Mouse (Mus musculus): Measurements from ENCODE around the gene Gm26620. TPM values are rescaled to one million over a fixed set of nuclear protein-coding genes. Genes with fewer than 3 reads are reported as not detected.

Gm26620 gene
- total RNA-seq, 2 experiments from 2014 or later, result 0.45 to 0.58 TPM

DNA sequence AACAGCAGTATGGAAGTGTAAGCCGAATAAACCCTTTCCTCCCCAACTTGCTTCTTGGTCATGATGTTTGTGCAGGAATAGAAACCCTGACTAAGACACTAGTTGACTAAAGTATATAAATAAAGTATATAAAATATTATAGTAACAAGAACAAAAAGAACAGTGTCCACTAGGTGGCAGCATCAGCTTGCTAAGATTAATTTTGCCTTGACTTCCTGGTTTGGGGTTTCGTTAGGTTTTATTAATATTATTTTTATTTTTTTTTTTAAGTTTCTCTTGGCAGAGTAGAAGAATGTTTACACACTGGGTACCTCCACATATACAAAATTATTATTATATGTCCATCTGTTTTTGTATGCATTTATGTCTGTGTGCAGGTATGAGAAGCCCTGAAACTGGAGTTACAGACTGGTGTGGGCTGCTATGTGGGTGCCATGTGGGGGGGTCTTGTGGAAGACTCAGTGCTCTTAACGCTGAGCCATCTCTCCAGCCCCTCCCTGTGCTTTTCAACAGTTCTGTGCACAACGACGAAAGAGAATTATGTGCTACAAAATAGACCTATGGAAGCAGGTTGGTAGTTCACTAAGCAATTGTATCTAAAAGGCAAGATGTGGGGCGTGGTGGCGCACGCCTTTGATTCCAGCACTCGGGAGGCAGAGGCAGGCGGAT, 16.1 kb downstream of the Gm26620 start:
- H3K4me3 ChIP-seq, result no peak overlapping the region
- intact Hi-C loops (cut with DNase I), result loop anchor here (1.0 kb wide), 1 partner anchor 91 kb away; no protein-coding TSS in a partner anchor

DNA sequence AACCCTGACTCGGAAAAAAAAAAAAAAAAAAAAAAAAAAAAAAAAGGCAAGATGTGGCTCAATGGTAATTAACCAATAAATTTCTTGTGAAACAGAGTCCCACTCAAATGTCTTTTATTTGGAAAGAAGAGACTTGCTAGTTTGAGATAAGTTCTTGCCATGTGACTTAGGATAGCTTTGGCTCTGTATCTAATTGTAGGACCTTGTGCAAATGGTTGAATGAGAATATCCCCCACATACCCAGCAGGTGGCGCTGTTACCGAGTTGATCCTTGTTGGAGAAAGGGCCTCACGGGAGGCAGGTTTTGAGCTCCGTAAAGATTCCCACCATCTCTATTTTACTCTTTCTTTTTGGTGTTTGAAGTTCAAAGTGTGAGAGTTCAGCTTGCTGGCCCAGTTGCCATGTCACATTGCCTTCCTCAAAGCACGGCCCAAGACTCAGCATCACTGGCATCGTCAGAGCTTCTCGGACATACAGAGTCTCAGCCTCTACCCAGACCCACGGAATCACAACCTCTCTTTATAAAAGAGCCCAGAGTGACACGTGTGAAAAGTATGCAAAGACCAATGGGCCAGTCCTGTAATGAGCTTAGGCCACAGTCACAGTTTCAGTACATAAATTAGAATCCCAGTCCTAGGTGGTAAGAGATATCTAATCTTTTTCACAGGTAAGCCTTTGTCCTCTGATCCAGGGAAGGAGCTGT, 16.8 kb downstream of the Gm26620 start:
- intact Hi-C loops (cut with DNase I), result loop anchor here (1.0 kb wide), 2 partner anchors 91 to 95 kb away; no protein-coding TSS in a partner anchor

More for the DNA sequence above, 16.1 kb downstream of the Gm26620 start:
- H3K27ac ChIP-seq, result no peak overlapping the region
- TF ChIP-seq CTCF (IDR thresholded peaks at IDR 0.05), result peak; percentile 70
- DNase-seq (ENCODE audit: extremely low spot score in 1 of 2, low spot score in 2 of 2), result peak; percentile 44 to 47

DNA sequence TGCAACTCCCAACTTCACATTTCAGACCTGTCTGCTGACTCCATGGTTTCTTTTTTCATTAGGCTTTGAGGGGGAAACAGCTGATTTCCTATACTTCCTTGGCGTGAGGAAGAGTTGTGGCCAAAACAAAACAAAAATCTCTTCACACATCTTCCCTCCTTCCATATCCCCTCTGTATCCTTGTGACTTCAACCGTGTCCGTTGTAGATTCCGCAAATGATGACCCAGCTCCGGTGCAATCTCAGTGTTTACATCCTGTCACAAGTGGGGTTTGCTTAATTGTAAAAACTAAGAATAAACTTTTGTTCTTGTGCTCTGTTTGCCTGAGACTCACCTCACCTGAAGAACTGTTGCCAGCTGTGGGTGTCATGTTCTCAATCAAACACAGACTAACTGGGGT, 18.6 kb downstream of the Gm26620 start:
- Histone ChIP-seq H3K27ac (no peak overlapping the region), H3K4me3 (no peak overlapping the region)
- DNase-seq (ENCODE audit: extremely low spot score in 1 of 2, low spot score in 2 of 2), result no peak
- no peak for TF ChIP-seq CTCF (IDR thresholded peaks at IDR 0.05)
- intact Hi-C loops (cut with DNase I), result no loop called here

More for the DNA sequence above, 16.8 kb downstream of the Gm26620 start:
- Histone ChIP-seq H3K27ac (no peak overlapping the region), H3K4me3 (no peak overlapping the region)
- DNase-seq (ENCODE audit: extremely low spot score in 1 of 2, low spot score in 2 of 2), result peak; percentile 82 to 90
- TF ChIP-seq CTCF (IDR thresholded peaks at IDR 0.05), result peak; percentile 84

DNA sequence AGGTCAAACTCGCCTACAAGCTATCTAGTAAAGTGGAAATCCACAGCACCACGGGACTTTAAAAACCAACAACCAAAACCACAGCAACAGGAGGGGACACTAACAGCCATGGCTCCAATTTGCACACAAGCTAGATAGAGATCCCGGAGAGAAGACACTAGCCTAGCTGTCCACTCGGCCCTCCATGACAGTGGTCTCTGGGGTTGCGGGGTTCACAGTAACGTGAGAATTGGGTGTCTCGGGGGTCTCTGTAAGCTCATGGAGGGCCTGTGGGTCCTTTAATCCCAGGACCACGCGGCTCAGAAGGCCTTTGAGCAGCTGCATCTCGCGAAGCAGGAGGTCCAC, 22.2 kb downstream of the Gm26620 start:
- Histone ChIP-seq H3K4me3 (peak overlapping the region; percentile 61), H3K27ac (no peak overlapping the region)
- DNase-seq (ENCODE audit: extremely low spot score in 1 of 2, low spot score in 2 of 2), result no peak
- intact Hi-C loops (cut with DNase I), result loop anchor here (5.0 kb wide), 1 partner anchor 70 kb away; the partner anchor contains the start of gene Fcgr2b
- no peak for TF ChIP-seq CTCF (IDR thresholded peaks at IDR 0.05)

DNA sequence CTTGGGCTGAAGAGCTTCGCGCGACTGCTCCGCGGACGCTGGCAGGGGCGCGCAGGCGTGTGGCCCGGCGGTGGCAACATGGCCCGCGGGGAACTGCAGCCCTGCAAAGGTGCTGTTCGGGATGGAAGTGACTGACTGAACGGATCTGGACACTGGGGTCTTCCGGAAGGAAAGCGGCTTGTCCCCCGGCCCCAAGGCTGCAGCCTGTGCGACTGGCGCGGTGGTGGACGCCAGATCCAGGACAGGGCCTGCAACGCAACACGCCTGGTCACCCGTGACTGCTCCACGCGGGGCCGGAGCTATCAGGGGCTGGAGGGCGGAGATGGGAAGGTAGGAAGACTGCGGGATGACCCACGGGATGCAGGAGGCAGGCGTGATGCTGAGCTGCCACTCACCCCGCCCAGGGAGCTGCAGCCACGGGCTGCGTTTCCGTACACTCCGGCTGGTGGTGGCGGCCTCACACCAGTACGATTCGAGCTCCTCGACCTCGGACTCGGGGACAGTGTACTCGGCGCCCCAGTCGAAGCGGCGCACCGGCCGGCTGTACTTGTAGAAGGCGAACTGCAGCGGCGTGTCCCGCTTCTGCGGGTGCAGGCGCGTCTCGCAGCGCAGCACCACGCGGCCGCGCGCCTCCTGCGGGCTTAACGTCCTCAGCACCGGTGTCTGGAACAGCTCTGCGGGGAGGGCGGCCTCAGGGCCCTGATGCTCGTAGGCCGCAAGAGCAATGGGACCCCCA, 22.8 kb downstream of the Gm26620 start:
- DNase-seq (ENCODE audit: extremely low spot score in 1 of 2, low spot score in 2 of 2), result peak; percentile 26 to 34
- Histone ChIP-seq H3K27ac (no peak overlapping the region; the same call in 1 of the 2 replicates), H3K4me3 (peak overlapping the region; percentile 61)
- intact Hi-C loops (cut with DNase I), result loop anchor here (5.0 kb wide), 1 partner anchor 70 kb away; the partner anchor contains the start of gene Fcgr2b
- no peak for TF ChIP-seq CTCF (IDR thresholded peaks at IDR 0.05)

DNA sequence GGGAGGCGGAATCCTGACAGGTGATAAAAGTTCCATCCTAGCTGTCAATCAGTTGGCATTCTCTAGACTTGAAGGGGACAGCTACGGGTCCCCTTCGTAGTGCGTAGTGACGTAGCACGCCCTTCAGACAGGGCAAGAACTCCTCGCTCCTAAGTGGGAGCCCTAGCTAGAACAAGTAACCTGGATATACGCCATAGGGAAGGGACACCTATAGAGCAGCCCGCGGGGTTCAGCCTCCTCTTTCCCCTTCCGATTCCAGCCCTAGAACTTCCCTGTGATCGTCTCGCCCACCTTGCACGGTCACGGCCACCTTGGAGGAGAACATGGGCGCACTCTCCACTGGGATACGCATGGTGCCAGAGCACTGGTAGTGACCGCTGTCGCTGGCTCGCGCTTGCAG, 23.5 kb downstream of the Gm26620 start:
- intact Hi-C loops (cut with DNase I), result loop anchor here (5.0 kb wide), 1 partner anchor 69 kb away; the partner anchor contains the start of gene Fcgr2b
- no peak overlapping the region for H3K27ac ChIP-seq
- no peak for TF ChIP-seq CTCF (IDR thresholded peaks at IDR 0.05)
- DNase-seq (ENCODE audit: extremely low spot score in 1 of 2, low spot score in 2 of 2), result no peak
- H3K4me3 ChIP-seq, result peak overlapping the region; percentile 61

DNA sequence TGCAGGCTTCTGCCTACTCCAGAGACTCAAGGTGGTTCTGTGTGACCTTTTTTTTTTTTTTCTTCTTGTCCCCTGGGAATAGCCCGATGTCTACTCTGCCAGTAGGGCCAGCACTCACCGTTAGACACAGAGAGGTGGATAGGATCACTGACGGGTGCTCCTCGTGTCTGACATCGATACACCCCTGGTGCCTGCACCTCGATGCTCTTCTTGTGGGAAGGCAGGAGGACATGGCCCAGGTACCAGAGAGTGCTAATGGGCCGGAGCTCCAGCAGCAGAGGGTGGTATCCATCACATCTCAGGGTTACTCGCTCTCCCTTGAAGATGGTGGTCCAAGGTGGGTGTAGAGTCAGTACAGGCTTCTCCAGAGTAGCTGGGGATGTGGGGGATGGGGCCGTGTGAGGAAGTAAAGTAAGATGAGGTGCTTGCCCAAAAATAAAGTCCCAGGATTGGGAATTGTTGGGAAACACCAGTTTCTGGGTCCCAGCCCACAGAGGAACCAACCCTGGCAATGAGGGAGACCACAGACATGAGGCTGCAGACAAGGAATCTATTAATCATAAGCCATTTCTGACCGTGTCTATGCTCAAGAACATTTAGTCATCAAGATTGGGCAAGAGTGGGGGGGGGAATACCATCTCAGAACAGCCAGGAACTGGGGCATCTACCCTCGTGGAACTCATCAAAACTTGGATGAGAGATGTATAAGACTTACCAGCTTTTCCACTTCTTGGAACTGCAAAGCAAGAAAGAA, 27.2 kb downstream of the Gm26620 start:
- intact Hi-C loops (cut with DNase I), result no loop called here
- Histone ChIP-seq H3K27ac (no peak overlapping the region), H3K4me3 (no peak overlapping the region)
- TF ChIP-seq CTCF (IDR thresholded peaks at IDR 0.05), result no peak
- no peak for DNase-seq (ENCODE audit: extremely low spot score in 1 of 2, low spot score in 2 of 2)

DNA sequence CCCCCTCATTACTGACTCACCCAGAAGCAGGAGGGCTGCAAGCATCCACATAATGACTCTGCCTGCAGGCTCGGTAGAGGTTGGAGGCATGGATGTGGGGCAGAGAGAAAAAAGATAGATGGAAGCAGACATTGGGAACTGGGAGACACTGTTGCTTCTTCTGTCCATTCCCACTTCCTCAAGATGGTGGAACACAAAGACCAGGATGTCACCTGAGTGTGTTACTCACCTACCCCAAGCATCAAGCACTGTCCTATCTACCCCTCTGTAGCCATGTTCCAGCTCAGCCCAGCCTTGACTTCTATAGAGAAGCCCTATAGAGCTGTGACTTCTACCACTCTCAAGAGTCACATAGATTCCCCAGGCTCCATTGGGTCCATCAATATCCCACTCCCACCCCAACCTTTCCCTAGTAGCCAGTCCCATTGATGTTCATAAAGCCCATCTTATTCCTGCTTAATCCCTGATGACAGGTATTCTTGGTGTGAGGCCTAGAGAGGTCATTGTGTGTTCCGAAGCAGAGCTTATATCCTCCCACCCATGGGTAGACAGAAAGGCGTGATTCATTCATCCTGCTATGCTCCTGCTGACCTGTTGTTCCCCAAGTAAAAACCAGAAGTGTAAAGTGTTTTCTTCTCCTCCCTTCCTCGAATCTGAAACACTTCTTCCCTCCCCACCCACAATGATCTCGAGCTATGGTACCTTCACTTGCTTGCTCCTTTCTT, 28.2 kb downstream of the Gm26620 start, which contains the start of gene Fcrlb:
TSS of gene Fcrlb (minus strand) at position 51 of the 725 bp plus-strand sequence.
- DNase-seq (ENCODE audit: extremely low spot score in 1 of 2, low spot score in 2 of 2), result no peak
- no peak for TF ChIP-seq CTCF (IDR thresholded peaks at IDR 0.05)
- Histone ChIP-seq H3K4me3 (no peak within 1 kb of the TSS), H3K27ac (no peak within 1 kb of the TSS)
- intact Hi-C loops (cut with DNase I), result no loop called here

DNA sequence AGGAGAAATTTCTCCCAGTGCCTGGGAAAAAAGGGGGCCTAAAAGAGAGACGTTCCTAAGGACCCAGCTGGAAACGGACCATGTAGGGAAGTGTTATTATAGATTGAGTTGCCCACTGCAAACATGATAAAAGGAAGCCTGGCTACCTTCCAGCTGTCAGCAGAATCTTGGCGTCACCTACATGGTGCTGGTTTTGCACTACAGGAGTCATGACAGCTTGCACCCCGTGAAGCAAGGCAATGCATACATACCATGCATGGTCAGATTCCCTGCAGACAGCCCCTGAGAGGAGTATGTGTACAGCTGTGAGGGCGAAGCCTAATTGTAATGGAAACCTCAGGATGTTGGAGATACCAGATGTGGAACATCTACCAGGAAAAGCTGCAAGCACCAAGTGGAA, 30.8 kb downstream of the Gm26620 start:
- intact Hi-C loops (cut with DNase I), result no loop called here
- Histone ChIP-seq H3K27ac (no peak overlapping the region), H3K4me3 (no peak overlapping the region)
- no peak for TF ChIP-seq CTCF (IDR thresholded peaks at IDR 0.05)
- no peak for DNase-seq (ENCODE audit: extremely low spot score in 1 of 2, low spot score in 2 of 2)

DNA sequence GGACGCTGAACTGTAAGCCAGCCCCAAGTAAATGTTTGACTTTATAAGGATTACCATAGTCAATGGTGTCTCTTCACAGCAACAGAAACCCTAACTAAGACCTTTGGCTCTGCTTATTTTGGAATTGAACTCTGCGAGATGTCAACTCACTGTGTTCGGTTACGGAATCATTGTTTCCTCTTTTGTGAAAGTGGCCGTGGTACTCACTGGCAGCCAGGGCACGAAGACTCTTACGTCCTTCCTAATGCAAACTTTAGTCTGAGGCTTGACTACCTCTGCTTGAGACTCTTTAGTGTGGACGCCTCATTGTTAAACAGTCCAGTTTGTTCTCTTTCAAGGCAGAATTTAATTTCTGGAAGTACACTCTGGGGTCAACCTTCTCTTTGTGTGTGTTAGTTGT, 34.4 kb downstream of the Gm26620 start:
- DNase-seq (ENCODE audit: extremely low spot score in 1 of 2, low spot score in 2 of 2), result no peak
- intact Hi-C loops (cut with DNase I), result no loop called here
- no peak for TF ChIP-seq CTCF (IDR thresholded peaks at IDR 0.05)
- Histone ChIP-seq H3K27ac (no peak overlapping the region), H3K4me3 (no peak overlapping the region)

DNA sequence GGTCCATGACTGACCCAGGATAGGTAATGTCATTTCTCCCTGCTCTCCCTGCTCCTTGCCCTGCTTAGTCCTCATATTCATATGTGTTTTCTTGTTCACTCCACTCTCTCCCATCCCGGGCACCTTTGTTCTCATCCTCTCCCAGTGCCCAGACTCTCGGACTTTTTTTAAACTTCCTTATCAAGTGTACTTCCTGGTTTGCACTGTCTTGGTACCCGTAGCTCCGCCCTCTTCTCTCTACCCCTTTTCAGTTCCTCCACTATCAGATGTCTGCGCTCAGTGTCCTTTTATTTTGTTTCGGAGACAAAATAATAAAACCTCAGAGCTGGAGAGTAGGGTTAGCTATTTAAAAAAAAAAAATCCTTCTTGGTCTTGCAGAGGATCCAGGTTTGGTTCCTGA, 39.6 kb downstream of the Gm26620 start:
- intact Hi-C loops (cut with DNase I), result no loop called here
- H3K4me3 ChIP-seq, result no peak overlapping the region
- no peak for TF ChIP-seq CTCF (IDR thresholded peaks at IDR 0.05)
- H3K27ac ChIP-seq, result no peak overlapping the region
- no peak for DNase-seq (ENCODE audit: extremely low spot score in 1 of 2, low spot score in 2 of 2)

Data from left cerebral cortex, adult 2 months (tissue).